10 mouse cellular contexts compared by ENCODE assay signal in genomic region chr2:3348919-3349318, GRCm38 (mm10). TPM values are rescaled to one million over a fixed set of nuclear protein-coding genes. Genes with fewer than 3 reads are reported as not detected.
DNase-seq lines count a peak whose midpoint lies in the region; ATAC-seq lines count a peak whose summit lies in the region.
"Had no signal": no experiment of that assay in that cellular context is flagged by ENCODE, and none has a peak within 500 bp of the region (broad histone marks: within the 10 kb centered on the region; RNA-seq: fewer than 3 reads in every experiment).

No protein-coding gene starts in this region.

- ATAC-seq in inflammation-experienced regulatory T-cells, adult 6 months = peak; percentile 56
- no peak for ATAC-seq in erythroblast, adult 5-6 weeks (replicated peaks; ENCODE audit: low FRiP score, poor library complexity, severe bottlenecking)

- intact Hi-C loops in left cerebral cortex, postnatal 25 days (cut with DNase I) = loop anchor here (2.0 to 10.0 kb wide), 3 partner anchors 66 to 1516 kb away; no protein-coding TSS in a partner anchor
- intact Hi-C loops in left cerebral cortex, postnatal 4 days (cut with DNase I) = no loop called here
- intact Hi-C loops in gastrocnemius, postnatal 14 days (cut with DNase I; ENCODE audit: low total_unique reads) = no loop called here

- peak; percentile 39 to 59 for DNase-seq in cerebellum, postnatal 10 days
- DNase-seq in cerebellum, adult 9-10 months = no peak
- peak; percentile 37 to 63 for DNase-seq in left cerebral cortex, postnatal 25 days (ENCODE audit: low spot score in 2 of 2)
- no peak for DNase-seq in left cerebral cortex, postnatal 4 days
- peak; percentile 31 for DNase-seq in MN1 (ENCODE audit: low spot score)
- DNase-seq in gastrocnemius, postnatal 14 days = no peak

RNA-seq across cellular contexts. Expression of gene Acbd7, which starts 13.0 kb away (rescaled TPM):
- total RNA-seq in left cerebral cortex, postnatal 25 days (2021) = under 1 TPM in 1 of 2 experiments, not detected in 1; 0.94 TPM
- 1 to 10 TPM in 1 of 2 experiments, under 1 TPM in 1; 0.82 to 1.0 TPM for total RNA-seq in left cerebral cortex, postnatal 4 days (2021)
- not detected for polyA plus RNA-seq in inflammation-experienced regulatory T-cells, adult 6 months (2017; shearing (Covaris generic))
- not detected in 2 replicates for total RNA-seq in erythroblast, adult 5-6 weeks (2015; ENCODE audit: low replicate concordance)
- not detected in 2 replicates for total RNA-seq in erythroblast, adult 5-6 weeks (2017; ENCODE audit: low replicate concordance)
- total RNA-seq in gastrocnemius, postnatal 14 days (2021) = under 1 TPM; 0.43 to 0.64 TPM

RNA-seq across cellular contexts. Expression of gene Rpp38, which starts 16.5 kb away (rescaled TPM):
- 10 to 100 TPM; 10.3 to 11.0 TPM for total RNA-seq in left cerebral cortex, postnatal 25 days (2021)
- 1 to 10 TPM; 8.4 to 8.7 TPM for total RNA-seq in left cerebral cortex, postnatal 4 days (2021)
- 10 to 100 TPM; 12.1 to 27.4 (median 20.1) TPM for polyA plus RNA-seq in inflammation-experienced regulatory T-cells, adult 6 months (2017; shearing (Covaris generic))
- 5.6 and 6.5 TPM in 2 replicates for total RNA-seq in erythroblast, adult 5-6 weeks (2015; ENCODE audit: low replicate concordance)
- total RNA-seq in erythroblast, adult 5-6 weeks (2017; ENCODE audit: low replicate concordance) = 1.7 and 2.4 TPM in 2 replicates
- total RNA-seq in gastrocnemius, postnatal 14 days (2021) = 1 to 10 TPM; 5.2 to 5.6 TPM

RNA-seq across cellular contexts. Expression of gene Olah, which starts 48.1 kb away (rescaled TPM):
- under 1 TPM in 1 of 2 experiments, not detected in 1; 0.18 TPM for total RNA-seq in left cerebral cortex, postnatal 25 days (2021)
- under 1 TPM in 1 of 2 experiments, not detected in 1; 0.30 TPM for total RNA-seq in left cerebral cortex, postnatal 4 days (2021)
- polyA plus RNA-seq in inflammation-experienced regulatory T-cells, adult 6 months (2017; shearing (Covaris generic)) = not detected
- not detected in 2 replicates for total RNA-seq in erythroblast, adult 5-6 weeks (2015; ENCODE audit: low replicate concordance)
- not detected in 2 replicates for total RNA-seq in erythroblast, adult 5-6 weeks (2017; ENCODE audit: low replicate concordance)
- total RNA-seq in gastrocnemius, postnatal 14 days (2021) = not detected
- polyA plus RNA-seq: frontal cortex, adult 2 months; lung, embryonic 15.5 days had no signal

Comparison
In these comparisons a context has a peak if more than half of its experiments do, and no peak if none do; other contexts are left out.
1. DNase-seq: peak in cerebellum, postnatal 10 days (2 of 2), left cerebral cortex, postnatal 25 days (2 of 2) and MN1 (single experiment); none in cerebellum, adult 9-10 months (single experiment), left cerebral cortex, postnatal 4 days (single experiment) and gastrocnemius, postnatal 14 days (single experiment).